Mouse (Mus musculus): Measurements from ENCODE around the gene Olfr613. TPM values are rescaled to one million over a fixed set of nuclear protein-coding genes. Genes with fewer than 3 reads are reported as not detected.

Gene Olfr613
- polyA plus RNA-seq, 1 experiment = not detected

DNA sequence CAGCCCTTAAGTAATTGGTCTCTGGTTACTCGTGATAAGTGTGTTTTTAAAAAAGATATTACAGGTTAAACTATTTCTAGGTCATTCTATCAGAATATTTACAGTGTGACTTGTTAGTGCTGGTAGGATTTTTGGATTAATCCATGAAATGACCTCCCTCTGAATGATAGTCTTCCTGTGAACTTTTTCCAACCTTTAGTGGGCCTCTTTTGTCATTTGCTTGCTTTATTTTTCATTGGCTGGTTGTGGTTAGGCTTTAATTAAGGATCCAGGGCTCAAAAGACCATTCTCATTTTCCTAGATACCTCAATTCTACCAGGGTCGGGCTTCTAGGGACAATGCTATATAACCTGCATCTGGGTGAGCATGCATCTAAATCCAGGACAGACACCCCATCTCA is 41.9 kb downstream of the Olfr613 start, which contains the start of gene Olfr618:
Olfr618 (plus strand) TSS at position 301 of the 400 bp plus-strand sequence.
- WGBS = 83% methylated on average over 2 of the region's 2 CpGs
- H3K36me3 ChIP-seq (ENCODE audit: control insufficient read depth, insufficient read depth, low read length) = no peaks in the 10 kb centered on the region
- no peaks in the 10 kb centered on the region for H3K27me3 ChIP-seq (ENCODE audit: control insufficient read depth, insufficient read depth, low read length)
- H3K4me3 ChIP-seq (ENCODE audit: control insufficient read depth, insufficient read depth, low read length) = no peak within 1 kb of the TSS
- H3K4me1 ChIP-seq (replicated peaks; ENCODE audit: control insufficient read depth, insufficient read depth, low read length) = no peaks in the 10 kb centered on the region
- no peak for DNase-seq
- H3K27ac ChIP-seq (ENCODE audit: control insufficient read depth, insufficient read depth, low read length) = no peak within 1 kb of the TSS
- TF ChIP-seq CTCF (IDR thresholded peaks at IDR 0.05; ENCODE audit: borderline replicate concordance, control insufficient read depth, extremely low read depth, insufficient read depth, low read length, poor library complexity) (no peak), POLR2A (IDR thresholded peaks at IDR 0.05; ENCODE audit: control insufficient read depth, extremely low read depth, insufficient read depth, low read length, poor library complexity) (no peak)

- no peaks in the 10 kb centered on the region for H3K4me1 ChIP-seq (replicated peaks; ENCODE audit: control insufficient read depth, insufficient read depth, low read length)
- DNase-seq = no peak
- no peaks in the 10 kb centered on the region for H3K36me3 ChIP-seq (ENCODE audit: control insufficient read depth, insufficient read depth, low read length)
- TF ChIP-seq POLR2A (IDR thresholded peaks at IDR 0.05; ENCODE audit: control insufficient read depth, extremely low read depth, insufficient read depth, low read length, poor library complexity) (no peak), CTCF (IDR thresholded peaks at IDR 0.05; ENCODE audit: borderline replicate concordance, control insufficient read depth, extremely low read depth, insufficient read depth, low read length, poor library complexity) (no peak)
- H3K27me3 ChIP-seq (ENCODE audit: control insufficient read depth, insufficient read depth, low read length) = no peaks in the 10 kb centered on the region
- H3K4me3 ChIP-seq (ENCODE audit: control insufficient read depth, insufficient read depth, low read length) = no peak within 1 kb of the TSS
- no peak within 1 kb of the TSS for H3K27ac ChIP-seq (ENCODE audit: control insufficient read depth, insufficient read depth, low read length)
Observed at GRCm38 (mm10) chr7:103600275-103600674, 52.4 kb downstream of the Olfr613 start, which contains the start of gene Olfr619. Gene Olfr619 (plus strand): TSS chr7:103600575.

Other genes with a start within 250 kb of the Olfr613 start
- not detected in 2 replicates for gene Olfr596, start 242.4 kb upstream of the Olfr613 start, polyA plus RNA-seq (2012; rRNA removed)
- not detected in 2 replicates for gene Olfr597, start 231.8 kb upstream of the Olfr613 start, polyA plus RNA-seq (2012; rRNA removed)
- gene Olfr598, start 224.5 kb upstream of the Olfr613 start, polyA plus RNA-seq (2012; rRNA removed) = not detected in 2 replicates
- not detected in 2 replicates for gene Olfr599, start 212.2 kb upstream of the Olfr613 start, polyA plus RNA-seq (2012; rRNA removed)
- gene Olfr600, start 198.4 kb upstream of the Olfr613 start, polyA plus RNA-seq (2012; rRNA removed) = not detected in 2 replicates
- not detected in 2 replicates for gene Olfr601, start 185.4 kb upstream of the Olfr613 start, polyA plus RNA-seq (2012; rRNA removed)
- not detected in 2 replicates for gene Olfr603, start 161.9 kb upstream of the Olfr613 start, polyA plus RNA-seq (2012; rRNA removed)
- 0.13 TPM in 1 of 2 replicates, not detected in the other for gene Usp17lc, start 133.0 kb upstream of the Olfr613 start, polyA plus RNA-seq (2012; rRNA removed)
- gene Olfr605, start 102.6 kb upstream of the Olfr613 start, polyA plus RNA-seq (2012; rRNA removed) = not detected in 2 replicates
- not detected in 2 replicates for gene Olfr606, start 99.0 kb upstream of the Olfr613 start, polyA plus RNA-seq (2012; rRNA removed)
- gene Olfr607, start 83.9 kb upstream of the Olfr613 start, polyA plus RNA-seq (2012; rRNA removed) = not detected in 2 replicates
- not detected in 2 replicates for gene Olfr608, start 78.2 kb upstream of the Olfr613 start, polyA plus RNA-seq (2012; rRNA removed)
- gene Olfr609, start 50.0 kb upstream of the Olfr613 start, polyA plus RNA-seq (2012; rRNA removed) = not detected in 2 replicates
- gene Olfr610, start 36.0 kb upstream of the Olfr613 start, polyA plus RNA-seq (2012; rRNA removed) = not detected in 2 replicates
- gene Olfr611, start 27.2 kb upstream of the Olfr613 start, polyA plus RNA-seq (2012; rRNA removed) = not detected in 2 replicates
- gene Olfr612, start 5.4 kb upstream of the Olfr613 start, polyA plus RNA-seq (2012; rRNA removed) = not detected in 2 replicates
- gene Olfr615, start 8.0 kb downstream of the Olfr613 start, polyA plus RNA-seq (2012; rRNA removed) = not detected in 2 replicates
- not detected in 2 replicates for gene Olfr616, start 21.1 kb downstream of the Olfr613 start, polyA plus RNA-seq (2012; rRNA removed)
- not detected in 2 replicates for gene Olfr617, start 25.0 kb downstream of the Olfr613 start, polyA plus RNA-seq (2012; rRNA removed)
- not detected in 2 replicates for gene Olfr618, start 42.0 kb downstream of the Olfr613 start, polyA plus RNA-seq (2012; rRNA removed)
- gene Olfr619, start 52.5 kb downstream of the Olfr613 start, polyA plus RNA-seq (2012; rRNA removed) = not detected in 2 replicates
- not detected in 2 replicates for gene Olfr620, start 64.5 kb downstream of the Olfr613 start, polyA plus RNA-seq (2012; rRNA removed)
- not detected in 2 replicates for gene Olfr622, start 94.6 kb downstream of the Olfr613 start, polyA plus RNA-seq (2012; rRNA removed)
- gene Olfr623, start 115.6 kb downstream of the Olfr613 start, polyA plus RNA-seq (2012; rRNA removed) = not detected in 2 replicates
- 0.03 TPM in 1 of 2 replicates, not detected in the other for gene Olfr624, start 123.1 kb downstream of the Olfr613 start, polyA plus RNA-seq (2012; rRNA removed)
- not detected in 2 replicates for gene Olfr625-ps1, start 134.6 kb downstream of the Olfr613 start, polyA plus RNA-seq (2012; rRNA removed)
- gene Olfr243, start 166.6 kb downstream of the Olfr613 start, polyA plus RNA-seq (2012; rRNA removed) = not detected in 2 replicates
- not detected in 2 replicates for gene Olfr628, start 182.3 kb downstream of the Olfr613 start, polyA plus RNA-seq (2012; rRNA removed)
- gene Olfr629, start 196.9 kb downstream of the Olfr613 start, polyA plus RNA-seq (2012; rRNA removed) = not detected in 2 replicates
- gene Olfr630, start 209.3 kb downstream of the Olfr613 start, polyA plus RNA-seq (2012; rRNA removed) = not detected in 2 replicates
- not detected in 2 replicates for gene Olfr69, start 223.5 kb downstream of the Olfr613 start, polyA plus RNA-seq (2012; rRNA removed)
- not detected in 2 replicates for gene Olfr68, start 231.6 kb downstream of the Olfr613 start, polyA plus RNA-seq (2012; rRNA removed)
- gene Olfr67, start 243.7 kb downstream of the Olfr613 start, polyA plus RNA-seq (2012; rRNA removed) = not detected in 2 replicates